Mouse (Mus musculus): ENCODE results near the gene Cep152. TPM values are rescaled to one million over a fixed set of nuclear protein-coding genes. Genes with fewer than 3 reads are reported as not detected.

Gene Cep152
- polyA plus RNA-seq, 1 experiment from 2014 or later, result 5.2 TPM

DNA sequence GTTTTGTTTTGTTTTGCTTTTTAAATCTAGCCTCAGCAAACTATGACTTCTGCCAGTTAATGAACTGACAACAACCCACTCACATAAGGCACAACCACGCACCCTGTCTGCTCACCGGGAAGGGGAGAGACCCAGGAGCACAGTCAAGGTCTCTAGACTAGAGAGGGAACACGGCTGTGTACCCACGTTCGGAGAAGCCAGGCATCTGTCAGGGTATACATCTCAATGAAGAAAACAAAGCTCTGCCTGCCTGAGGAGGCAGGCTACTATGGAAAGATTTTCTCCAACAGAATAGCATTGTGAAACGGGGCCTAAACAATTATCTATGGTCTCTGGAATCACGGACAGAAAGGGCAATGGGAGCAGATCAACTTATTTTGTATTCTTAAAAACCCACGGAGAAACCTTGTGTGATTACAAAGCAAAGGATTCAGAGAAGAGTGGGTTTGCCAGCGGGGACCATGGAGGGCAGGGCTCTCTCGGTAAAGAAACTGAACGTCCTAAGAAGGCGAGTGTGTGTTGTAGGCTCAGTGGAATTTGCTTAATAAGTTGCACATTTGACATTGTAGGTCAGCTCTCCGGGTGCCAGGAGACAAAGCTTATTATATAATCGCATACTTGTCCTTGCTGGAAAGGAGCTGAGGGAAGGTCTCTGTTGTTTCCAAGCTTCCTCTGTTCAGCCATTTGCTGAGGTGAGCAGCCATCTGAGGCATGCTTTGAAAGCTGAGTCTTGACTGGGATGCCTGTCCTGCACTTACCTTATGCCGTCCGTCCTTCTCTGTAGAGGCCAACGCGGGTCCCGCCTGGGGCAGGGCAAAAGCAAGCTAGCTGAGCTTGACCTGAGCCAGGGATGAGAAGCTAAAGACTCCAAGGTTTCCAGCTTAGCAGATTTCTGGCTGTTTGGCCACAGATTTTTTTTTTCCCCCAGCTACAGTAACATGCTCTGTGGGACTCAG lies 66.0 kb downstream of the Cep152 start:
- H3K36me3 ChIP-seq, result peaks cover 10% of the 10 kb centered on the region
- no peak overlapping the region for H3K4me2 ChIP-seq
- ATAC-seq (ENCODE audit: insufficient number of reproducible peaks, low FRiP score), result no peak
- H3K4me3 ChIP-seq, result no peak overlapping the region
- no peaks in the 10 kb centered on the region for H3K9me3 ChIP-seq (replicated peaks)
- 81% methylated on average over 19 of the region's 19 CpGs for WGBS
- H3K9ac ChIP-seq, result no peak overlapping the region
- no peaks in the 10 kb centered on the region for H3K27me3 ChIP-seq (replicated peaks)
- H3K4me1 ChIP-seq (replicated peaks), result peaks cover 11% of the 10 kb centered on the region
- no peak overlapping the region for H3K27ac ChIP-seq (ENCODE audit: poor library complexity, severe bottlenecking)

- H3K4me1 ChIP-seq (replicated peaks), result peaks cover 9% of the 10 kb centered on the region
- no peak overlapping the region for H3K4me2 ChIP-seq
- ATAC-seq (ENCODE audit: insufficient number of reproducible peaks, low FRiP score), result no peak
- H3K9ac ChIP-seq, result no peak overlapping the region
- H3K4me3 ChIP-seq, result no peak overlapping the region
- no peak overlapping the region for H3K27ac ChIP-seq (ENCODE audit: poor library complexity, severe bottlenecking)
- no peaks in the 10 kb centered on the region for H3K27me3 ChIP-seq (replicated peaks)
- no peaks in the 10 kb centered on the region for H3K36me3 ChIP-seq
- 78% methylated on average over 6 of the region's 6 CpGs for WGBS
- no peaks in the 10 kb centered on the region for H3K9me3 ChIP-seq (replicated peaks)
Observed at GRCm38 (mm10) chr2:125555830-125556229, 69.1 kb downstream of the Cep152 start.

DNA sequence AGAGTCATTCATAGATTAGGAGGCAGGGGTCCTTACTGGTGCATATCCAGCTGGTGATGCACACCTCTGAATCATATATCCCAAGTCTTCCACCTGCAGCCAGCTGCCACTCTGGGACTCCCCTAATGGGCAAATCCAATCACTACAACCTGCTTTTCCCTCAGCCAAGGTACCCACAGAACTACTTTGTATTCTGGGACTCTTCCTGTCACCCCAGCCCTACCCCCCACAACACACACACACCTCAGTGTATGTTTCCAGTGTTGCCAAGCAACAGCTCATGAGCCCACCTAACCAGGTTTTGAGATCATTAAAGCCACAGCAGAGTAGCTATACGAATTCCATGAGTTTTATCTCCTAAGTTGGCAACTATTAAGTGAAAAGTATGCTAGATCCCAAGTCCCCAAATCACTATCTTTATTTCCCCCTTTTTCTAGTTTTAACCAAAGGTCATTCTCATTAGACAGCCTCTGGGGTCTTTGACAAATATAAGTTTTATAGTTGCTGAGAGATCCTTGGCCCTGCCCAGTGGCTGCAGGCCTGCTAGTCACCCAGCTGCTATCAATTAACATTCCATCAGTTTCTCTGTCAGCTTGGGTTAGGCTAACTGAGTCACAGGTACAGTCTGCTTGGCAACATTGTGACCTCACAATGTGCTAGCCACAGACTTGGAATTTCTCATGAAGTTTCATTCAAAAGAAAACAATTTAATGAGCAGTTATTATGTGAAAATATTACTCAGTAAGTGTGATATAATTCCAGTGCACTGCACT lies 75.9 kb downstream of the Cep152 start:
- no peak for ATAC-seq (ENCODE audit: insufficient number of reproducible peaks, low FRiP score)
- H3K4me1 ChIP-seq (replicated peaks), result 0 out of 2 replicates have a peak, but pooled peaks cover 2% of the 10 kb centered on the region
- no peaks in the 10 kb centered on the region for H3K27me3 ChIP-seq (replicated peaks)
- H3K9ac ChIP-seq, result no peak overlapping the region
- no peaks in the 10 kb centered on the region for H3K36me3 ChIP-seq
- 0 out of 2 replicates have a peak, but pooled peaks cover 2% of the 10 kb centered on the region for H3K9me3 ChIP-seq (replicated peaks)
- H3K4me3 ChIP-seq, result no peak overlapping the region
- WGBS, result 52% methylated on average over 1 of the region's 1 CpGs
- no peak overlapping the region for H3K27ac ChIP-seq (ENCODE audit: poor library complexity, severe bottlenecking)
- no peak overlapping the region for H3K4me2 ChIP-seq

GRCm38 (mm10) chr2:125544986-125545385 lies 79.9 kb downstream of the Cep152 start:
- Histone ChIP-seq H3K9ac (no peak overlapping the region), H3K36me3 (no peaks in the 10 kb centered on the region), H3K4me2 (no peak overlapping the region), H3K27me3 (replicated peaks) (no peaks in the 10 kb centered on the region), H3K9me3 (replicated peaks) (0 out of 2 replicates have a peak, but pooled peaks cover 2% of the 10 kb centered on the region), H3K27ac (ENCODE audit: poor library complexity, severe bottlenecking) (no peak overlapping the region), H3K4me3 (no peak overlapping the region), H3K4me1 (replicated peaks) (0 out of 2 replicates have a peak, but pooled peaks cover 2% of the 10 kb centered on the region)
- no peak for ATAC-seq (ENCODE audit: insufficient number of reproducible peaks, low FRiP score)
- WGBS, result 79% methylated on average over 3 of the region's 3 CpGs

DNA sequence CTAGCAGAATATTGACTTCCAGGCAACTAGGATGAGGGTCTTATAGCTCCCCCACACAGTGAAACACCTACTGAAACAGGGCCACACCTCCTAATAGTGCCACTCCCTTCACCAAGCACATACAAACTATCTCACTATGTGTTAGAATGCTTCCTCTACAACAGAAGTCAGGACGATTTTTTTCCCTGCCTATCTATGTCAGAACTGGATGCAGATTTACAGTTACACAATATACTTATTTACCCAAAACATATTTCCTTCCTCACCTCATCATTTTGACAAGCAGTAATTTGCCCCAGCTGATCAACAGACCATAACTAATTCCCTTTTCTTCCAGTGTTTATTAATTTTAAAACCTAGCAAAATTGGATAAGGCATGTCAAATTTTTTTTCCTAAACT lies 81.3 kb downstream of the Cep152 start:
- Histone ChIP-seq H3K4me1 (replicated peaks) (0 out of 2 replicates have a peak, but pooled peaks cover 2% of the 10 kb centered on the region), H3K27me3 (replicated peaks) (no peaks in the 10 kb centered on the region), H3K9ac (no peak overlapping the region), H3K4me3 (no peak overlapping the region), H3K4me2 (no peak overlapping the region), H3K9me3 (replicated peaks) (0 out of 2 replicates have a peak, but pooled peaks cover 2% of the 10 kb centered on the region), H3K36me3 (no peaks in the 10 kb centered on the region), H3K27ac (ENCODE audit: poor library complexity, severe bottlenecking) (no peak overlapping the region)
- no peak for ATAC-seq (ENCODE audit: insufficient number of reproducible peaks, low FRiP score)
- WGBS, result 56% methylated on average over 1 of the region's 1 CpGs

- Histone ChIP-seq H3K36me3 (no peaks in the 10 kb centered on the region), H3K9ac (no peak overlapping the region), H3K4me2 (no peak overlapping the region), H3K27ac (ENCODE audit: poor library complexity, severe bottlenecking) (no peak overlapping the region), H3K4me3 (no peak overlapping the region), H3K9me3 (replicated peaks) (0 out of 2 replicates have a peak, but pooled peaks cover 2% of the 10 kb centered on the region), H3K27me3 (replicated peaks) (no peaks in the 10 kb centered on the region), H3K4me1 (replicated peaks) (no peaks in the 10 kb centered on the region)
- WGBS, result 54% methylated on average over 7 of the region's 7 CpGs
- no peak for ATAC-seq (ENCODE audit: insufficient number of reproducible peaks, low FRiP score)
Observed at GRCm38 (mm10) chr2:125541451-125541850, 83.5 kb downstream of the Cep152 start.

DNA sequence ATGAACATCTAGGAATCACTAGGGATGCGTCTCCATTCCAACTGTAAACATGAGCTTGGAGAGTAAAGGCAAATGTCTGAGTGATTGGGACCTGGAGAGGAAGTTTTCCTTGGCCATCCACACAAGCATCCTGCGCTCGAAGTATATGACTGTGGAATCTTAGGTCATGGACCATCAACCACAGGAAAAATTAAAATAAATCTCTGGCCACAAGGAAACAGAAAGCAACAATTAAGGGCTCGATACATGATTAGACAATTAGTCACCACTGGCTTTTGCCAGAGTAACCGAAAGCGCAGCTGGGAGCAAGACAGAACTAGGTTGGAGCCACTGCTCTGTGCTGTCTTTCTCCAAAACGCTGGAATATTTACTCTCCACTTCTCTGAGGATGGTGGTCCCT lies 84.3 kb downstream of the Cep152 start:
- Histone ChIP-seq H3K4me2 (no peak overlapping the region), H3K36me3 (no peaks in the 10 kb centered on the region), H3K9me3 (replicated peaks) (0 out of 2 replicates have a peak, but pooled peaks cover under 1% of the 10 kb centered on the region), H3K9ac (no peak overlapping the region), H3K27me3 (replicated peaks) (no peaks in the 10 kb centered on the region), H3K4me1 (replicated peaks) (no peaks in the 10 kb centered on the region), H3K27ac (ENCODE audit: poor library complexity, severe bottlenecking) (no peak overlapping the region), H3K4me3 (no peak overlapping the region)
- WGBS, result 71% methylated on average over 7 of the region's 7 CpGs
- no peak for ATAC-seq (ENCODE audit: insufficient number of reproducible peaks, low FRiP score)

DNA sequence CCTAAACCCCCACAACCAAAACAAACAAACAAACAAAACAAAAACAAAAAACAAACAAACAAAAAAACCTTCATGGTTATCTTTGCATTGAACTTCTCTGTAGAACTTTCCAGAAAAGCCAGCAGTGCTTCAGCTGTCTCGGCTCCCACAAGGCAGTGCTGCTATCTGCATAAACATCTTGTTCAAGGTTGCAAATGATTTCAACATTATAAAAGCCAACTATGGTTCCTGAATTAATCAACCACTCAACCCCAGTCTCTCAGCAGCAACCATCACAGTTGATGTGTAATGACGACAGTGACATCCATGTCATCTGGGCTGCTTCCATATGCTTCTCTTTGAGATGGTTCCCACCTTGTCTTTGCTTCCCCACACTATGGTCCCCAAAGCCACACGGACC lies 85.3 kb downstream of the Cep152 start:
- Histone ChIP-seq H3K4me2 (no peak overlapping the region), H3K9ac (no peak overlapping the region), H3K9me3 (replicated peaks) (no peaks in the 10 kb centered on the region), H3K27me3 (replicated peaks) (no peaks in the 10 kb centered on the region), H3K4me1 (replicated peaks) (no peaks in the 10 kb centered on the region), H3K4me3 (no peak overlapping the region), H3K27ac (ENCODE audit: poor library complexity, severe bottlenecking) (no peak overlapping the region), H3K36me3 (no peaks in the 10 kb centered on the region)
- no peak for ATAC-seq (ENCODE audit: insufficient number of reproducible peaks, low FRiP score)
- WGBS, result 74% methylated on average over 3 of the region's 3 CpGs

GRCm38 (mm10) chr2:125530665-125531064 lies 94.2 kb downstream of the Cep152 start:
- no peak overlapping the region for H3K4me3 ChIP-seq
- peak; percentile 80 for ATAC-seq (ENCODE audit: insufficient number of reproducible peaks, low FRiP score)
- H3K4me1 ChIP-seq (replicated peaks), result peaks cover 15% of the 10 kb centered on the region
- no peaks in the 10 kb centered on the region for H3K27me3 ChIP-seq (replicated peaks)
- no peak overlapping the region for H3K9ac ChIP-seq
- WGBS, result 38% methylated on average over 6 of the region's 6 CpGs
- H3K27ac ChIP-seq (ENCODE audit: poor library complexity, severe bottlenecking), result no peak overlapping the region; the same call in 1 of the 2 replicates
- peak overlapping the region; percentile 11; the same call in 1 of the 2 replicates for H3K4me2 ChIP-seq
- no peaks in the 10 kb centered on the region for H3K9me3 ChIP-seq (replicated peaks)
- H3K36me3 ChIP-seq, result no peaks in the 10 kb centered on the region

DNA sequence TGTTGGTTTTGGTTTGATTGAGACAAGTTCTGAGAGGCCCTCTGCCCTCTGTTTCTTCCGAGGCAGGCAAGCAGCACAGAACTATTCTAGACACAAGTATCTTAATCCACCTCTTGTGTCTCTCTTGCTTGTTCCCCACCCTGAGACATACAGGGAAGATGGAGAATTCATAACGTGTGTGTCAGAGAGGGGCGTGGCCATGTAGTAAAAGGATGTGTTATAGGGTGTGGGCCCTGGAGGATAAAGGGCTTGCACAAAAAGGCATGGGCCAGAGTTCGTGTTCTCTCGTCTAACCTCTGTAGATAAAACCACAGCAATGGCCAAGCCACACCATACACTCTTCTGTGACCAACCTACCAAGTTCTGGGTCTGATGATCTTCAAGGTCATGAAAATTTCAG lies 98.3 kb downstream of the Cep152 start:
- no peaks in the 10 kb centered on the region for H3K27me3 ChIP-seq (replicated peaks)
- no peak overlapping the region for H3K27ac ChIP-seq (ENCODE audit: poor library complexity, severe bottlenecking)
- peaks cover 15% of the 10 kb centered on the region for H3K4me1 ChIP-seq (replicated peaks)
- no peak overlapping the region for H3K9ac ChIP-seq
- no peak for ATAC-seq (ENCODE audit: insufficient number of reproducible peaks, low FRiP score)
- H3K9me3 ChIP-seq (replicated peaks), result 0 out of 2 replicates have a peak, but pooled peaks cover under 1% of the 10 kb centered on the region
- no peak overlapping the region for H3K4me2 ChIP-seq
- no peak overlapping the region for H3K4me3 ChIP-seq
- H3K36me3 ChIP-seq, result no peaks in the 10 kb centered on the region
- WGBS, result 78% methylated on average over 5 of the region's 5 CpGs

DNA sequence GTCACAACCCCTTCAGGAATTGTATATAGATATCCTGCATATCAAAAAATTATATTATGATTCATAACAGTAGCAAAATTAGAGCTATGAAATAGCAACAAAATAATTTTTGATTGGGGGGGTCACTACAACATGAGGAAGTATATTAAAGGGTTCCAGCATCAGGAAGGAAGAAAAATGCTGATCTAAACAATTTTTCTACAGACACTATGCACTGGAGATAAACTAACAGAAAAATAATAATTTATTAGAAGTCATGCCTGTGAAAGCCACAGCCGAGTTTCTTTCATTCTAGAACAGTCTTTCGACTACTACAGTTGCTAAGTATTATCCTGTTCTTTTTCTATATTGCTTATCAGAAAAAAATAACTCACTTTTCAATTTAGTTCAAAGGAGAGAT lies 99.4 kb downstream of the Cep152 start:
- ATAC-seq (ENCODE audit: insufficient number of reproducible peaks, low FRiP score), result no peak
- Histone ChIP-seq H3K9me3 (replicated peaks) (0 out of 2 replicates have a peak, but pooled peaks cover 4% of the 10 kb centered on the region), H3K4me2 (no peak overlapping the region), H3K27me3 (replicated peaks) (no peaks in the 10 kb centered on the region), H3K27ac (ENCODE audit: poor library complexity, severe bottlenecking) (no peak overlapping the region), H3K4me1 (replicated peaks) (peaks cover 9% of the 10 kb centered on the region), H3K4me3 (no peak overlapping the region), H3K9ac (no peak overlapping the region), H3K36me3 (no peaks in the 10 kb centered on the region)
- 74% methylated on average over 2 of the region's 2 CpGs for WGBS
